In genomic region chr2:10128571-10128970, GRCm38 (mm10) we compare ENCODE assay signal across 31 mouse cellular contexts. TPM values are rescaled to one million over a fixed set of nuclear protein-coding genes. Genes with fewer than 3 reads are reported as not detected.
DNase-seq lines count a peak whose midpoint lies in the region; ATAC-seq and TF ChIP-seq lines count a peak whose summit lies in the region.
"Had no signal": no experiment of that assay in that cellular context is flagged by ENCODE, and none has a peak within 500 bp of the region (broad histone marks: within the 10 kb centered on the region; RNA-seq: fewer than 3 reads in every experiment).

No protein-coding gene starts in this region.

- 0 out of 2 replicates have a peak, but pooled peaks cover 3% of the 10 kb centered on the region for H3K79me2 ChIP-seq in liver, adult 2 months (ENCODE audit: control insufficient read depth, insufficient read depth, low read length)

- TF ChIP-seq CTCF in liver, adult 2 months (IDR thresholded peaks at IDR 0.05; ENCODE audit: low read depth, low read length), result no peak
- no peak for TF ChIP-seq CTCF in midbrain, postnatal 0 days (IDR thresholded peaks at IDR 0.05)

- H3K36me3 ChIP-seq in kidney, embryonic 16.5 days (ENCODE audit: insufficient read depth, low read length), result no peaks in the 10 kb centered on the region
- H3K36me3 ChIP-seq in liver, adult 2 months (ENCODE audit: control insufficient read depth, insufficient read depth, low read length), result peaks cover 23% of the 10 kb centered on the region
- H3K36me3 ChIP-seq in liver, embryonic 16.5 days (ENCODE audit: control insufficient read depth, insufficient read depth), result no peaks in the 10 kb centered on the region
- H3K36me3 ChIP-seq in midbrain, postnatal 0 days (ENCODE audit: insufficient read depth, low read length), result no peaks in the 10 kb centered on the region
- H3K36me3 ChIP-seq: embryonic facial prominence, embryonic 10.5 days; embryonic facial prominence, embryonic 15.5 days; forebrain, embryonic 10.5 days; forebrain, embryonic 15.5 days; heart, embryonic 12.5 days; hindbrain, embryonic 13.5 days; neural tube, embryonic 12.5 days had no signal

- H3K9me3 ChIP-seq in kidney, embryonic 16.5 days (ENCODE audit: low read length), result no peaks in the 10 kb centered on the region
- H3K9me3 ChIP-seq in liver, embryonic 16.5 days (replicated peaks; ENCODE audit: control insufficient read depth, low read length), result no peaks in the 10 kb centered on the region
- no peaks in the 10 kb centered on the region for H3K9me3 ChIP-seq in midbrain, postnatal 0 days (ENCODE audit: low read length)
- H3K9me3 ChIP-seq: embryonic facial prominence, embryonic 10.5 days; embryonic facial prominence, embryonic 15.5 days; forebrain, embryonic 10.5 days; forebrain, embryonic 15.5 days; heart, embryonic 12.5 days; hindbrain, embryonic 13.5 days; neural tube, embryonic 12.5 days had no signal

- ATAC-seq in kidney, embryonic 16.5 days (ENCODE audit: low FRiP score, low TSS enrichment), result no peak
- peak; percentile 55 for ATAC-seq in liver, embryonic 16.5 days (ENCODE audit: low read depth)
- no peak for ATAC-seq in midbrain, postnatal 0 days (ENCODE audit: low FRiP score)
- ATAC-seq: forebrain, embryonic 15.5 days; midbrain, embryonic 16.5 days; Patski had no signal

- H3K27ac ChIP-seq in kidney, embryonic 16.5 days (ENCODE audit: low read length), result no peak overlapping the region
- peak overlapping the region; percentile 98 for H3K27ac ChIP-seq in liver, adult 2 months (replicated peaks; ENCODE audit: insufficient read depth, low read depth, low read length)
- H3K27ac ChIP-seq in liver, embryonic 16.5 days (ENCODE audit: low read length), result peak overlapping the region; percentile 71
- no peak overlapping the region for H3K27ac ChIP-seq in midbrain, postnatal 0 days (ENCODE audit: low read depth, low read length)
- H3K27ac ChIP-seq: embryonic facial prominence, embryonic 10.5 days; embryonic facial prominence, embryonic 15.5 days; forebrain, embryonic 10.5 days; forebrain, embryonic 15.5 days; hindbrain, embryonic 13.5 days; kidney, postnatal 0 days; neural tube, embryonic 12.5 days had no signal

- no peaks in the 10 kb centered on the region for H3K27me3 ChIP-seq in kidney, embryonic 16.5 days (ENCODE audit: insufficient read depth, low read length)
- H3K27me3 ChIP-seq in liver, adult 2 months (ENCODE audit: control insufficient read depth, insufficient read depth, low read length), result no peaks in the 10 kb centered on the region
- no peaks in the 10 kb centered on the region for H3K27me3 ChIP-seq in liver, embryonic 16.5 days (ENCODE audit: control insufficient read depth, insufficient read depth, low read depth, low read length)
- H3K27me3 ChIP-seq in midbrain, postnatal 0 days (ENCODE audit: insufficient read depth, low read length), result no peaks in the 10 kb centered on the region
- H3K27me3 ChIP-seq: embryonic facial prominence, embryonic 15.5 days; forebrain, embryonic 15.5 days; heart, embryonic 12.5 days; hindbrain, embryonic 13.5 days; neural tube, embryonic 12.5 days; Patski had no signal

- no peak overlapping the region for H3K4me3 ChIP-seq in kidney, embryonic 16.5 days (ENCODE audit: low read length)
- peak overlapping the region; percentile 62 for H3K4me3 ChIP-seq in liver, adult 2 months (ENCODE audit: insufficient read depth, low read depth, low read length)
- H3K4me3 ChIP-seq in liver, embryonic 16.5 days (ENCODE audit: low read depth, low read length), result peak overlapping the region; percentile 35
- no peak overlapping the region for H3K4me3 ChIP-seq in midbrain, postnatal 0 days (ENCODE audit: low read depth, low read length)
- H3K4me3 ChIP-seq: embryonic facial prominence, embryonic 10.5 days; embryonic facial prominence, embryonic 15.5 days; forebrain, embryonic 10.5 days; forebrain, embryonic 15.5 days; heart, embryonic 12.5 days; hindbrain, embryonic 13.5 days; myocyte; neural tube, embryonic 12.5 days had no signal

- H3K4me1 ChIP-seq in kidney, embryonic 16.5 days (ENCODE audit: insufficient read depth, low read length), result peaks cover 6% of the 10 kb centered on the region; the same call in 1 of the 2 replicates
- H3K4me1 ChIP-seq in liver, adult 2 months (ENCODE audit: control insufficient read depth, insufficient read depth, low read length), result peaks cover 29% of the 10 kb centered on the region
- H3K4me1 ChIP-seq in liver, embryonic 16.5 days (ENCODE audit: control insufficient read depth, low read depth, low read length), result no peaks in the 10 kb centered on the region; the same call in 1 of the 2 replicates
- H3K4me1 ChIP-seq in midbrain, postnatal 0 days (ENCODE audit: insufficient read depth, low read length), result no peaks in the 10 kb centered on the region
- H3K4me1 ChIP-seq: embryonic facial prominence, embryonic 10.5 days; embryonic facial prominence, embryonic 15.5 days; forebrain, embryonic 15.5 days; heart, embryonic 12.5 days; hindbrain, embryonic 13.5 days; neural tube, embryonic 12.5 days had no signal

- peak; percentile 45 for DNase-seq in kidney, adult 11 months
- peak; percentile 99 for DNase-seq in liver, adult 2 months (ENCODE audit: extremely low read depth, low read depth, low spot score)
- no peak for DNase-seq in liver
- DNase-seq in urinary bladder, postnatal 25 days (ENCODE audit: low spot score), result no peak
- DNase-seq in midbrain, postnatal 0 days (ENCODE audit: low spot score), result no peak
- DNase-seq: adrenal gland, postnatal 10 days; cerebellum, adult 8-10 months; cerebellum, postnatal 25 days; gastrocnemius, postnatal 25 days; heart, adult 18-20 months; heart, postnatal 4 days; lung, adult 2 months; lung, postnatal 10 days; right cerebral cortex, postnatal 4 days; thymus, adult 2 months; thymus, postnatal 36 days had no signal

- 88% methylated on average over 4 of the region's 4 CpGs for WGBS in kidney, embryonic 16.5 days
- 22% methylated on average over 4 of the region's 4 CpGs for WGBS in liver, adult 2 months
- WGBS in liver, embryonic 16.5 days (ENCODE audit: insufficient replicate concordance), result 56% methylated on average over 4 of the region's 4 CpGs
- 84% methylated on average over 4 of the region's 4 CpGs for WGBS in midbrain, postnatal 0 days

- H3K9ac ChIP-seq in kidney, embryonic 16.5 days (replicated peaks; ENCODE audit: low read length), result no peak overlapping the region
- peak overlapping the region; percentile 89 for H3K9ac ChIP-seq in liver, adult 2 months (ENCODE audit: low read depth, low read length)
- H3K9ac ChIP-seq in liver, embryonic 16.5 days (ENCODE audit: low read depth, low read length), result no peak overlapping the region
- no peak overlapping the region for H3K9ac ChIP-seq in midbrain, postnatal 0 days (replicated peaks; ENCODE audit: low read length, poor library complexity, severe bottlenecking)
- H3K9ac ChIP-seq: embryonic facial prominence, embryonic 15.5 days; forebrain, embryonic 15.5 days; heart, embryonic 12.5 days; hindbrain, embryonic 13.5 days; neural tube, embryonic 12.5 days had no signal

- no peak for TF ChIP-seq POLR2A in liver, adult 2 months (IDR thresholded peaks at IDR 0.05; ENCODE audit: extremely low read depth, insufficient read depth, low read length)

- no peak overlapping the region for H3K4me2 ChIP-seq in kidney, embryonic 16.5 days (replicated peaks; ENCODE audit: low read depth, low read length)
- peak overlapping the region; percentile 43 for H3K4me2 ChIP-seq in liver, embryonic 16.5 days (ENCODE audit: low read depth, low read length)
- H3K4me2 ChIP-seq in midbrain, postnatal 0 days (ENCODE audit: low read depth, low read length, poor library complexity, severe bottlenecking), result no peak overlapping the region
- H3K4me2 ChIP-seq: embryonic facial prominence, embryonic 15.5 days; forebrain, embryonic 15.5 days; heart, embryonic 12.5 days; hindbrain, embryonic 13.5 days; midbrain, embryonic 11.5 days; neural tube, embryonic 12.5 days had no signal

RNA-seq across cellular contexts. Expression of gene Itih2, which starts 2.6 kb away (rescaled TPM):
- 1.5 and 2.0 TPM in 2 replicates for polyA plus RNA-seq in kidney, embryonic 16.5 days (2015; fragmentation: Nextera tagmentation; extraction: Ambion mirVana)
- 677 and 1,125 TPM in 2 replicates for total RNA-seq in liver, adult 2 months (2014; rRNA removed)
- 409 and 422 TPM in 2 replicates for polyA plus RNA-seq in liver, adult 2 months (2012; rRNA removed)
- polyA plus RNA-seq in liver, embryonic 16.5 days (2015; fragmentation: Nextera tagmentation; extraction: Ambion mirVana), result 405 and 429 TPM in 2 replicates
- total RNA-seq in midbrain, postnatal 0 days (2014; rRNA removed), result 9.3 and 9.7 TPM in 2 replicates
- polyA plus RNA-seq in midbrain, postnatal 0 days (2015; fragmentation: Nextera tagmentation; extraction: Ambion mirVana), result 5.7 and 6.5 TPM in 2 replicates
- total RNA-seq: MEL had no signal

RNA-seq across cellular contexts. Expression of gene Itih5, which starts 24.8 kb away (rescaled TPM):
- 5.5 and 7.0 TPM in 2 replicates for polyA plus RNA-seq in kidney, embryonic 16.5 days (2015; fragmentation: Nextera tagmentation; extraction: Ambion mirVana)
- total RNA-seq in liver, adult 2 months (2014; rRNA removed), result 7.4 and 7.8 TPM in 2 replicates
- polyA plus RNA-seq in liver, adult 2 months (2012; rRNA removed), result 1.9 and 4.6 TPM in 2 replicates
- 3.2 and 4.0 TPM in 2 replicates for polyA plus RNA-seq in liver, embryonic 16.5 days (2015; fragmentation: Nextera tagmentation; extraction: Ambion mirVana)
- total RNA-seq in midbrain, postnatal 0 days (2014; rRNA removed), result 18.3 and 19.6 TPM in 2 replicates
- 10.2 and 11.0 TPM in 2 replicates for polyA plus RNA-seq in midbrain, postnatal 0 days (2015; fragmentation: Nextera tagmentation; extraction: Ambion mirVana)
- total RNA-seq: MEL had no signal
- polyA plus RNA-seq: myocyte, Patski had no signal

RNA-seq across cellular contexts. Expression of gene Kin, which starts 48.2 kb away (rescaled TPM):
- polyA plus RNA-seq in kidney, embryonic 16.5 days (2015; fragmentation: Nextera tagmentation; extraction: Ambion mirVana), result 28.5 and 33.0 TPM in 2 replicates
- total RNA-seq in liver, adult 2 months (2014; rRNA removed), result 5.2 and 7.7 TPM in 2 replicates
- polyA plus RNA-seq in liver, adult 2 months (2012; rRNA removed), result 1.3 and 1.9 TPM in 2 replicates
- polyA plus RNA-seq in liver, embryonic 16.5 days (2015; fragmentation: Nextera tagmentation; extraction: Ambion mirVana), result 13.5 and 13.8 TPM in 2 replicates
- 5.8 and 5.9 TPM in 2 replicates for total RNA-seq in midbrain, postnatal 0 days (2014; rRNA removed)
- polyA plus RNA-seq in midbrain, postnatal 0 days (2015; fragmentation: Nextera tagmentation; extraction: Ambion mirVana), result 14.8 and 18.5 TPM in 2 replicates

RNA-seq across cellular contexts. Expression of gene Atp5c1, which starts 48.3 kb away (rescaled TPM):
- 689 and 740 TPM in 2 replicates for polyA plus RNA-seq in kidney, embryonic 16.5 days (2015; fragmentation: Nextera tagmentation; extraction: Ambion mirVana)
- 559 and 593 TPM in 2 replicates for total RNA-seq in liver, adult 2 months (2014; rRNA removed)
- polyA plus RNA-seq in liver, adult 2 months (2012; rRNA removed), result 314 and 324 TPM in 2 replicates
- polyA plus RNA-seq in liver, embryonic 16.5 days (2015; fragmentation: Nextera tagmentation; extraction: Ambion mirVana), result 297 and 315 TPM in 2 replicates
- 458 and 510 TPM in 2 replicates for total RNA-seq in midbrain, postnatal 0 days (2014; rRNA removed)
- polyA plus RNA-seq in midbrain, postnatal 0 days (2015; fragmentation: Nextera tagmentation; extraction: Ambion mirVana), result 634 and 663 TPM in 2 replicates

Comparison
In these comparisons a context has a peak if more than half of its experiments do, and no peak if none do; other contexts are left out.
1. DNase-seq: peak in kidney, adult 11 months (single experiment) and liver, adult 2 months (single experiment); none in liver (single experiment), urinary bladder, postnatal 25 days (single experiment) and midbrain, postnatal 0 days (single experiment).
2. H3K27ac ChIP-seq: peak in liver, adult 2 months (single experiment) and liver, embryonic 16.5 days (single experiment); none in kidney, embryonic 16.5 days (single experiment) and midbrain, postnatal 0 days (single experiment).
3. H3K4me3 ChIP-seq: peak in liver, adult 2 months (single experiment) and liver, embryonic 16.5 days (single experiment); none in kidney, embryonic 16.5 days (single experiment) and midbrain, postnatal 0 days (single experiment).
4. RNA of gene Itih2, which starts 2.6 kb away (polyA plus RNA-seq): 405 to 429 TPM in liver, embryonic 16.5 days and 409 to 422 TPM in liver, adult 2 months; 5.7 to 6.5 TPM in midbrain, postnatal 0 days and 1.5 to 2.0 TPM in kidney, embryonic 16.5 days; every median in the first group is over 10 times any median in the second.